Mouse (Mus musculus) midbrain, embryonic 14.5 days (tissue): Measurements from ENCODE around the gene Pld2. TPM values are rescaled to one million over a fixed set of nuclear protein-coding genes. Genes with fewer than 3 reads are reported as not detected.
"Not testable (repeated sequence)": the region's sequence is repeated elsewhere in the genome, so short reads cannot be mapped to it uniquely, and the experiment has no call there.

Experiments used
- ATAC-seq: fragments of 200-750 bp; cut with Nextera tagmentation; 2 replicates; pipeline ENCODE4 v1.8.0; 2017; ENCODE audit warnings: moderate number of reproducible peaks, moderate library complexity; ENCODE audit not compliant: low FRiP score, low TSS enrichment
- DNase-seq: peaks from one replicate; pipeline ENCODE4 v3.0.0-alpha.2; 2015
- H3K27ac ChIP-seq: fragments of 300-500 bp; sonication (generic); replicated peaks from 2 replicates; pipeline ENCODE4 v1.5.1; 2014; ENCODE audit warnings: mild to moderate bottlenecking, low read depth, low read length, moderate library complexity
- H3K27me3 ChIP-seq: fragments of 300-500 bp; sonication (generic); 2 replicates; pipeline ENCODE4 v1.6.1; 2014; ENCODE audit warnings: low read length, control low read depth, mixed read lengths; ENCODE audit not compliant: control insufficient read depth, insufficient read depth
- H3K36me3 ChIP-seq: fragments of 300-500 bp; sonication (generic); 2 replicates; pipeline ENCODE4 v1.6.1; 2014; ENCODE audit warnings: low read length, control low read depth; ENCODE audit not compliant: control insufficient read depth, insufficient read depth
- H3K4me1 ChIP-seq: fragments of 300-500 bp; sonication (generic); 2 replicates; pipeline ENCODE4 v1.6.1; 2014; ENCODE audit warnings: mild to moderate bottlenecking, antibody characterized with exemption, low read length, control low read depth; ENCODE audit not compliant: control insufficient read depth, insufficient read depth
- H3K4me2 ChIP-seq: fragments of 300-500 bp; sonication (generic); 2 replicates; pipeline ENCODE4 v1.6.1; 2014; ENCODE audit warnings: mild to moderate bottlenecking, low read length, moderate library complexity
- H3K4me3 ChIP-seq: fragments of 300-500 bp; sonication (generic); replicated peaks from 2 replicates; pipeline ENCODE4 v1.5.1; 2014; ENCODE audit warnings: low read depth, low read length
- H3K9ac ChIP-seq: fragments of 300-500 bp; sonication (generic); replicated peaks from 2 replicates; pipeline ENCODE4 v1.6.1; 2014; ENCODE audit warnings: mild to moderate bottlenecking, low read length, moderate library complexity
- H3K9me3 ChIP-seq: fragments of 300-500 bp; sonication (generic); 2 replicates; pipeline ENCODE4 v1.6.1; 2016; ENCODE audit warnings: low read length, control low read depth, mixed read lengths; ENCODE audit not compliant: control insufficient read depth
- WGBS: fragments of 180-500 bp; shearing (Covaris S2); extraction: QIAGEN DNeasy Blood & Tissue Kit; methylation state at CpG from one replicate; pipeline ENCODE4 v1.1.7; 2014; 5-methylcytosine and 5-hydroxymethylcytosine counted together
- polyA plus RNA-seq: library from polyadenylated mRNA; unstranded; fragments of >200 nt; fragmentation: Nextera tagmentation; extraction: Ambion mirVana; gene quantifications from 2 replicates; pipeline ENCODE4 v1.2.1, GENCODE M21; 2014

Gene Pld2
- polyA plus RNA-seq, 1 experiment from 2014 or later = 9.2 TPM

DNA sequence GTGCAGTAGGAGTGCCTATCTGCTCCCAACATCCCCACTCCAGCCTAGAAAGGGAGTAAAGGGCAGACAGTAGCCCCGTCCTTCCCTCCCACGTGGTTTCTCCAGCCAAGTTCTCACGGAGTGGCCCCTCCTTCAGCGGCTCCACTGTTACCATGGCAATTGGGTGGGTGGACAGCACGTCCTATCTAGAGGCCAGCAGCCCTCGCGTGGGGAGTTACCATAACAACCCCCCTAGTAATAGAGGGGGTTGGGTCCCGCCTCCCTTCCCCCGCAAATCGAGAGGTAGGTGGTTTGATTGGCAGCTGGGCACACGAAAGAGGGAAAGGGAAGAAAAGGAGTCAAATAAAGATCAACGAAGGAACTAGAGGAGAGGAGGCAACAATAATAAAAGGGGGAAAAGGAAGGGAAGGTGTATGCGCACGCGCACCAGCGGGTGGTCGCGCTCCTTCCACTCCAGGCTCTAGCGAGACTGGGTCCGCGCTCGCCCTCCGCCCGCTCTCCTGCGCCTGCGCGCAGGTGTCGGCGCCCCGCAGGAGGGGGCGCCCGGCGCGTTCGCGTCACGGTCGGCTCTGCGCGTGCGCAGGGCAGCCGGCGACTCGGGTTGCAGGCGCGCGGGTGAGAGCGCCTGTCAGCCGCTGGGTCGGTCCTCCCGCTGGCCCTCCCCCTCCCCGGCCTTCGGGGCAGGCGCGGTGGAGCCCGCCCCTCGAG, 22.6 kb downstream of the Pld2 start, which contains the start of gene Mink1:
Gene Mink1 (plus strand): TSS at position 595 of the 708 bp plus-strand sequence.
- peak within 1 kb of the TSS; percentile 88 for H3K9ac ChIP-seq
- H3K4me1 ChIP-seq = peaks cover 26% of the 10 kb centered on the region
- peak within 1 kb of the TSS; percentile 84 for H3K27ac ChIP-seq
- WGBS = under 1% methylated on average over 46 of the region's 57 CpGs
- DNase-seq = peak; percentile 98
- peak; percentile 93 for ATAC-seq
- H3K9me3 ChIP-seq = no peaks in the 10 kb centered on the region
- peak within 1 kb of the TSS; percentile 88 for H3K4me2 ChIP-seq
- H3K36me3 ChIP-seq = no peaks in the 10 kb centered on the region
- peak within 1 kb of the TSS; percentile 89 for H3K4me3 ChIP-seq
- H3K27me3 ChIP-seq = no peaks in the 10 kb centered on the region

- Histone ChIP-seq H3K9me3 (no peaks in the 10 kb centered on the region), H3K4me1 (peaks cover 26% of the 10 kb centered on the region), H3K27me3 (no peaks in the 10 kb centered on the region), H3K27ac (peak overlapping the region; percentile 84), H3K4me3 (peak overlapping the region; percentile 89), H3K36me3 (no peaks in the 10 kb centered on the region), H3K9ac (peak overlapping the region; percentile 88), H3K4me2 (peak overlapping the region; percentile 88)
- ATAC-seq = no peak; the same call in none of the 2 replicates
- WGBS = 1% methylated on average over 31 of the region's 31 CpGs
- DNase-seq = no peak
Observed at GRCm38 (mm10) chr11:70562995-70563469, 23.2 kb downstream of the Pld2 start.

DNA sequence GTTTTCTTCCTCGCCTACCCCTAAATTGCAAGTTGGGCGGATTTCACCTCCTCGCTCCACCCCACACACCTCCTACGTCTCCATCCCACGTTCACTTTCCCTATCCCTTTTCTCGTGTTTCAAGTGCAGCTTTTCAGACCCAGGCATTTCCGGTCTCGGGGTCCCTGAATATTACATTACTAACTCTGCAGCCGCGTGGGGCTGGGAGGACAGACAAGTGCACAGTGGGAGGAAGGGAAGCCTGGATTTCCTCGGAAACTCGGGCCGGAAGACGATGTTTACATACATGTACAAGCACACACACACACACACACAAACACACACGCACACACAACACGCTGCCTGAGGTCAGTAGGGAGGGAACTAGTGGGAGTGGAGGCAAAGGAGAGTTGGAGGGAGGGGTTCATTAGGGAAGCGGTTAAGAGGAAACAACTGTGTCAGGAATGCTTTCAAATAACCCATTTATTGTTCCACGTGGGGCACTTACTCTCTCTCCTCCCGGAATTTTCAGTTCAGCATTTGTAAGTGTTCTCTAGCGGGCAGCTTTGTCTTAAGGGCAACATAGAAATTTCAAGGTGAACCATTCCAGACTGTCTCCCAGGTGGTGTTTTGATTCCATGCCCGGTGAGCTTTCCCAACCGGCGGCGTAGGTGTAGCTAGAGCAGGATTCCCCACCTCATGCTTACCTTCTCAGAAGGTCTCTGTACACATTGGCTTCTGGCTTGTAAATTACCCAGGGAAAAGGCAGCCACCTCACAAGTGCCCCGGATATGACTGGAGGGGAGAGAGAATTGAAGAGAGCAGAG, 23.8 kb downstream of the Pld2 start:
- H3K4me3 ChIP-seq = peak overlapping the region; percentile 89
- DNase-seq = peak; percentile 68
- peaks cover 26% of the 10 kb centered on the region for H3K4me1 ChIP-seq
- peak overlapping the region; percentile 88 for H3K4me2 ChIP-seq
- 3% methylated on average over 25 of the region's 25 CpGs for WGBS
- H3K27ac ChIP-seq = peak overlapping the region; percentile 84; the same call in 1 of the 2 replicates
- no peaks in the 10 kb centered on the region for H3K27me3 ChIP-seq
- peak overlapping the region; percentile 88 for H3K9ac ChIP-seq
- no peaks in the 10 kb centered on the region for H3K9me3 ChIP-seq
- ATAC-seq = no peak
- H3K36me3 ChIP-seq = no peaks in the 10 kb centered on the region

GRCm38 (mm10) chr11:70564276-70564873, 24.5 kb downstream of the Pld2 start:
- H3K27ac ChIP-seq = no peak overlapping the region
- no peak for ATAC-seq
- H3K4me3 ChIP-seq = peak overlapping the region; percentile 89
- 55% methylated on average over 4 of the region's 4 CpGs for WGBS
- DNase-seq = no peak
- peak overlapping the region; percentile 88 for H3K4me2 ChIP-seq
- no peaks in the 10 kb centered on the region for H3K36me3 ChIP-seq
- H3K27me3 ChIP-seq = no peaks in the 10 kb centered on the region
- H3K4me1 ChIP-seq = peaks cover 26% of the 10 kb centered on the region
- H3K9ac ChIP-seq = no peak overlapping the region
- H3K9me3 ChIP-seq = no peaks in the 10 kb centered on the region

- Histone ChIP-seq H3K9me3 (no peaks in the 10 kb centered on the region), H3K27me3 (no peaks in the 10 kb centered on the region), H3K9ac (no peak overlapping the region), H3K4me2 (no peak overlapping the region), H3K27ac (no peak overlapping the region), H3K4me3 (no peak overlapping the region), H3K36me3 (no peaks in the 10 kb centered on the region), H3K4me1 (peaks cover 26% of the 10 kb centered on the region)
- 66% methylated on average over 7 of the region's 7 CpGs for WGBS
- DNase-seq (no peak), ATAC-seq (no peak)
Observed at GRCm38 (mm10) chr11:70566586-70566985, 26.7 kb downstream of the Pld2 start.

DNA sequence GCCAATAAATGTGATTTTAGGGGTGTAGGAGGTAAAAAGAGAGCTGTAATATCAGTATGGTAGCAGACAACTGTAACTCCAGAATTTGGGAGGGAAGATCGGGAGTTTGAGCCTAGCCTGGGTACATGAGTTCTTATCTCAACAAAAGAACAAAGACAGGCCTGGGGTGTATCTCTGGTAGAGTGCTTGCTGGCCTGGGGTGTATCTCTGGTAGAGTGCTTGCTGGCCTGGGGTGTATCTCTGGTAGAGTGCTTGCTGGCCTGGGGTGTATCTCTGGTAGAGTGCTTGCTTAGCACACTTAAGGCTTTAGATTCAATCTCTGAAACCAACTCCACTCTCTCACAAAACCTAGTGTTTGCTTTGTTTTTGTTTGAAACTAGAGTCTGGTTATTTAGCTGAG, 30.8 kb downstream of the Pld2 start:
- H3K4me1 ChIP-seq, H3K9ac ChIP-seq, H3K9me3 ChIP-seq, H3K36me3 ChIP-seq, H3K27me3 ChIP-seq, DNase-seq, H3K27ac ChIP-seq, H3K4me3 ChIP-seq, ATAC-seq, H3K4me2 ChIP-seq: not testable (repeated sequence)
- WGBS = 91% methylated on average over 1 of the region's 1 CpGs

- Histone ChIP-seq H3K4me1 (no peaks in the 10 kb centered on the region), H3K9ac (no peak overlapping the region), H3K4me2 (no peak overlapping the region), H3K27me3 (no peaks in the 10 kb centered on the region), H3K36me3 (no peaks in the 10 kb centered on the region), H3K4me3 (no peak overlapping the region), H3K9me3 (no peaks in the 10 kb centered on the region), H3K27ac (no peak overlapping the region)
- DNase-seq (no peak), ATAC-seq (no peak)
- WGBS = 93% methylated on average over 1 of the region's 1 CpGs
Observed at GRCm38 (mm10) chr11:70571641-70572040, 31.8 kb downstream of the Pld2 start.

- H3K4me1 ChIP-seq = no peaks in the 10 kb centered on the region
- WGBS = 49% methylated on average over 5 of the region's 5 CpGs
- DNase-seq (no peak), ATAC-seq (no peak)
- H3K4me3 ChIP-seq = no peak overlapping the region
- no peak overlapping the region for H3K9ac ChIP-seq
- no peaks in the 10 kb centered on the region for H3K9me3 ChIP-seq
- no peaks in the 10 kb centered on the region for H3K27me3 ChIP-seq
- no peak overlapping the region for H3K4me2 ChIP-seq
- no peak overlapping the region for H3K27ac ChIP-seq
- H3K36me3 ChIP-seq = no peaks in the 10 kb centered on the region
Observed at GRCm38 (mm10) chr11:70572348-70572902, 32.6 kb downstream of the Pld2 start.
